Mouse (Mus musculus) MN1 (cell line): ENCODE measurements around the gene Grid2ip.

ENCODE experiments used
- DNase-seq: peaks from one replicate; pipeline ENCODE4 v3.0.0-alpha.2; 2016; ENCODE audit warnings: low spot score

Grid2ip gene

DNA sequence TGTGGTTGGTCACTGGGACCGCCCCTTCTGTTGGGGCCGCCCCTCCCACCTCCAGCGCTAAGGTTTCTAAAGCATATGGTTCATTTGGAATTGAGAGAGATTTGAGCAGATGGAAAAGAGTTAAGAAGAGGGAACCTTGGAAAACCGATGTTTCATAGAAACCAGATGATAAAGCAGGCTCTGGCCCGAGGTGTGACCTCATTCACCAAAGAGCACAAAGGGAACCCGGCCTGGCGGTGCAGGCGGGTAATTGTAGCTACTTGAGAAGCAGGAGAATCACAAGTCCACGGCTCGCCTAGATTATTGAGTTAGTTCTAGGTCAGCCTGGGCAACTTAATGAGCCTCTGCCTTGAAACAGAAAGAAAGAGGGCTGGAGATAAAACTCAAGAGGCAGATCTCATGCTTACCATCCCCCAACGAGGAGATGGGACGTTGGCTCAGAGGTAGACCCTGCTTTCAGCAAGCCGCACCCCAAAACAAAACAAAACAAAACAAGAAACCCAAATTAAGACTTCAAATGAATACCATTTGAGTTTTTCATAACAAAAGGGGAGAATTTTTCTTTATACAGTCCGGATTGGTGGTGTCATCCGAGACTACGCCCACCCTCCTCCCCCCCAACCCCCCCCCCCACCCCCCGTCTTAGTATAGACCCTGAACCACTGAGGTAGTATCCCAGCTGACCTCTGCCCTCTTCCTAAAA lies at the start of gene Grid2ip:
Grid2ip (plus strand) TSS at position 653 of the 703 bp plus-strand sequence.
- peak; percentile 88 for DNase-seq

DNA sequence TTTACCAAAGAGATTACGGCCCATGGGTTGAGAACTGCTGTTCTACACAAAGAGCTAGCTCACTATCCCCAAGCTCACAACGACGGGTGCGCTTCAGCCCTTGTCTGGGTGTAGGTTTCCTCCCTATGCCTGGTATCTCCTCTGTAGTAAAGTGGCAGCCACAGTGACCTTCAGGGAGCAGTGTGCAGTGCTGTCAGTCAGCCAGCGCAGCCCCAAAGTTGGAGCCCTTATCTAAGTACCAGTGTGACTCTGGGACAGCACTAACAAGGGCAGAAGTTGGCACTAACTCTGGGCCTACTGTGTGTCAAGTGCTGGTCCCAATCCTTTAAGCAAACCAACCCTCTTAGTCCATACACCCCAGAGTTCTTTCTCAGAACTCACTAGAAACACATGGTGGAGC lies 48.3 kb upstream of the Grid2ip start:
- no peak for DNase-seq

DNA sequence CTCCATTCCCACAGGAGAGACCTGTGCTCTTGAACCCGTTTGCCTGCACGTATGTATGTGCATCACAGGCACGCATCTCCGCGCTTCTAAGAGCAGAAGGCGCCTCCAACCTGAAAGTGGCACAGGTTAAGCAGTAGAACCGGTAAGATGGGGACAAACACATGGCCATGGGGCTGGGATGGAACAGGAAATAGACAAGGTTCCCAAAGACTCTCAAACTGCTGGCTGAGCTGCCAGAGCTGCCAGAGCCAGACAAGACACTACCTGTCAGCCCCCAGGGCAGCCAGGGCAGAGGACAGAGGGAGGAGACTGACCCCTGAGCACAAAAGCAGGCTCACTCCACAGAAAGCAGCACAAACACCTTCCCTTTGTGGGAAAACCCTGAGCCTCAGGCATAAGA lies 47.2 kb upstream of the Grid2ip start:
- no peak for DNase-seq

DNA sequence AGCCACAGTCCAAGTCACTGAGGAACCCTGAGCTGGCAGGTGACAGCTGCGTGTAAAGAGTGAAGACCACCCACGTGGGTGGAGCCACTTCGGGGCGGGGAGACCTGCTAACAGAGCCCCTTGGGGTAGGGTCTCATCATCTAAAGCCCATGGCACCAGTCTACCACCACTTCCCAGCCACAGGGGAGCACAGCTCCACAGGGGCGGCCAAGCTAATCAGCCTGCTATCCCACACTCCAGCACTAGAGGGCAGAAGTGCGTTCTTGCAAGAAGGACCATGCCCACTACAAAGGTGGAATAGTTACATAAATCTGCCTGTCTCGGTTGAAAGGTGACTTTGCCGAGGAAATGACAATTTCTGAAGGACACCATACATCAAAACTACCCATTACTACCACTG lies 45.3 kb upstream of the Grid2ip start:
- DNase-seq: peak; percentile 92

DNA sequence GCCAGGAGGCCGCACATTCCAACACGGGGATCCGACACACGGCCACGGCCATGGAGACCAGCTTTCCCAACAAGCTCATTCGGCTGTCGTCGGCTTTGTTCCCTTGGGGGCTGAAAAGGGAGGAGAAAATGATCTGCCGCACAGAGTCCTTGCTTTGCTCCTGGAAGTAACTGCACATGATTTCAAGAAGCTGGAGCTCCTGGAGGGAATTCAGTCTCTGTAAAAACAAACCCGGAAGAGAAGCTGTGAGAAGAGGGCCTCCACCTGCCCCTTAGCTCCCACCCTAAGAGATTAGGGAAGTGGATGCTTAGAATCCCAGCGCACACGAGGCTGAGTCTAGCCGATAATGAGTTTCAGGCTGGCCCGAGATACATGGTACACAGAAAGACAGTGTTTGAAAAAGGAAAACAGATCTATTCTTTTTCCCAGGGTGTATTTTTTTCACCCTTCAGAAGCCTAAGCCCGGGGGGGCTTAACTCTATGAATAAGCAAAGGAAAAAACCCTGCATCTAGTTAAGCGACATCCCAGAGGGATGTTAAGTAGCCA lies 42.9 kb upstream of the Grid2ip start:
- DNase-seq: peak; percentile 60

DNA sequence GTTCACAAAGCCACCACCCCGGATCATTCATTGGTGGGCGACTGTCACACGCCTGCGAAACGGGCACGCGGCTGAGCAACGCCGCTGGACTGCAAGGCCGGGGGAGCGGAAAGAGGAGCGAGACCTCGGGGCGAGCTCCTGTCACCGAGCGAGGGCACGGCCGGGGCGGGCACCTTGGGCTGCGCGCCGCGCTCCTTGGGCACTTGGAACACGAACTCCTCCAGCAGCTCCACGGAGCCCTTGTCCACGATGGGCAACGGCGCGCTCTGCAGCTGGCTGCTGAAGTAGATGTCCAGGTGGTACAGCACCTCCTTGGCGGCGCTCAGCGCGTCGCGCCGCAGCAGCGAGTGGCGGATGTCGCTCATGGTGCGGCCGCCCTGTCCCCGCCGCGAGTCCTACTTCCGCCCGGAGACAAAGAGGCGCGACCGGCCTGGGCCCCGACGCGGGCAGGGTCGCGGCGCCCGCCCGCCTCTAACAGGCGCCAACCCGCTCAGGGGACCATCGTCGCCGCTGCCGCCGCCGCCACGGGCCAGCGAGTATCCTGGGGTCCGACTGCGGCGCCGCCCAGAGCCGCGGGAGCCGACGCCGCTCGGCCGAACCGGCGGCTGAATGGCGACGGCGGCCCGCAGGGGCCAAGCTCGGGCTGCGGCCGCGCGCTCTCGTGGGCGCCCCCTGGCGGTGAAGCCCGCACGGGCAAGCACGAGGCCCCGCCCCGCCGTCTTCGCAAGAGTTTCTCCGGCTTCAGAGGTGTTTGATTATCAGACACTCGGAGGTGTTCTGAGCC lies 42.2 kb upstream of the Grid2ip start, which contains the start of gene E130309D02Rik:
E130309D02Rik (minus strand) TSS at position 631 of the 784 bp plus-strand sequence.
- DNase-seq: peak; percentile 92

DNA sequence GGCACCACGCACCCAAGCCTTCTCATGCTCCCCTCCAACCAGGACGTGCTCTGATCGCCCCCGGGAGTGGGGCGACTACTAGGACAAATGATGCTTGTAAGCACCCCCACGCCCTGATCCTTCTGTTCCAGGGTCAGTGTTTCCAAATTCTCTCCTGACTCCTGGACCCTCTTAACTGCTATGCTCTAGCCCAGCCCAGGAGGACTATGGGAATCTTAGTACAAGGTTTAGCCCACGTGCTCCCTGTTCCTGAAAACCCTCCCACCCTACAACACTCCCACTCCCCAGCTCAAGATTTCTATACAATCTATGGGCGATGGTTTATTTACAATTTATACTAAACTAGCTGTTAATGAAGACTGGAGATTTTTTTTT lies 41.6 kb upstream of the Grid2ip start:
- no peak for DNase-seq

DNA sequence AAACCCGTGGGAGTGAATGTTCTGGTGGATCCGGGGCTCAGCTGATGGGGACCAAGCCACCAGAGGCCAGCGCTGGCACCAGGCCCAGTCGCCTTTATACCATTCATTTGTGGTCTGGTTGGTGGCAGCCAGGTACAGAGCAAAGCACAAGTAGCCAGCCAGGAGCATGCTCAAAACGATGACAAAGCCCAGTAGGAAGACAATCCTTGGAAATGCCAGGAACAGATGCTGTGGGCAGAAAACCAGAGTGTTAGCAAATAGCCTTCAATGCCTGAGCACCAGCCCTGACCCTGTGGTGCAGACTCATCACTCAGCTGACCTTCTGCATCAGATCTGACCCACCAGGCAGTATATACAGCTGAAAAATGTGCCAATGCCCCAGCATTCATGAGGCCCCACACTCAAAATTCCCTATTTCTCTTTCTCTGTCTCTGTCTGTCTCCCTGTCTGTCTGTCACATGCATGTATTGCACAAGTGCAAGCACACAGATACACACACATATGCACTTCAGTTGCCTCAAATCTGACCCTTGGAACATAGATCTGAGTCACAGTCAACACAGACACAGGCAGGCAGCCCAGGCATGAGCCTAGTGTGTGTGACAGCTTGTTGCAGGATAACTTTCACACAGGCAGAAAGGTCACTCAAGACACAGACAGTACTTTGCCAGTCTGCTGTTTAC lies 40.4 kb upstream of the Grid2ip start:
- DNase-seq: peak; percentile 56

DNA sequence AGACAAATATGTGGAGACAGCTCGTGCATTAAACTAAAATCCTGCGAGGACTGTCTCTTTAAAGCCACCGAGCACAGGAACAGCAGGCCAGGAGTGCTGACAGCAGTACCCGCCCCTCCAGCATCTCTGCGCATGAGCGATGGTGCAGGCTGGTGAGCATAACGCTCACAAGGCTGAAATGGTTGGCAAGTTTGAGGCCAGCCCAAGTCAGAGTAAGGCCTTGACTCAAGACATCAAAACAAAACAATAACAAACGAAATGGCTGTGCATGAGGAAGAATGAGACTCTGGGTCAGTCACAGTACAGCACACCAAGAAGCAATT lies 39.9 kb upstream of the Grid2ip start:
- DNase-seq: no peak

DNA sequence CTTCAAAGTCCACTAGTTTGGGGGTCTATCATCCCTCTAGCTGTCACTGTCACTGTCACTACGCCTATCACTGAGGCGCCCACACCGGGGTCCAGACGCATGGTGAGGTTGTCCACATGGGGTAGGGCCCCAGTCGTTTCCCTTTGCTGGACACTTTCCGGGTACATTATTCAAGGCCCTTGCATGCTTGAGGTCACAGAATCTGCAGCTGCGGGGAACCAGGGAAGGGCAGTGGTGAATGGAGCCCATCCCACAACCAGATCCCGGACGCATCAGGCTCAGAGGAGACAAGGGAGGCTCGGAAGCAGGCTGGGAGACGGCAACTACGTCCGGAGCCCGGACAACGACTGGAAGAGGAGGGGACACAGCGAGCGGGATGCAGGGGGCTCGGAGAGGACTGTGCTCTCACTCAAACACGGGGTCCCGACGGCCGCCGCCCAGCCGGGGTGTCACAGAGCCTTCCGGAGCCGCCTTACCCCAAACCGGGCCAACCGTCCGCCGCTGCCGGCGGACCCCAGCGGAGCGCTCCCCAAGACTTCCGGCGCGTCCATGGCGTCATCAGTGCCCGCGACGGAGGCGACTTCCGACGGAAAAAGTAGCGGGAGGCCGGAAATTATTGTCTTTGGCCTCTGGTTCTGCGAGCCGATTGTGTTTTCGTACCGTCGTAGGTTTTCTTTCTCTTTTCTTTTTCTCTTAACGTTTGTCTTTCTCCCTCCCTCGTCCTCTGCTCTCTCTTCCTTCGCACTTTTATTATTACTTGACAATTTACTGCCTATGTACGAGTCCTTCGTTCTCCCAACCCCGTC lies 28.2 kb upstream of the Grid2ip start, which contains the start of gene Zdhhc4:
Zdhhc4 (minus strand) TSS at position 567 of the 806 bp plus-strand sequence.
- peak; percentile 96 for DNase-seq

DNA sequence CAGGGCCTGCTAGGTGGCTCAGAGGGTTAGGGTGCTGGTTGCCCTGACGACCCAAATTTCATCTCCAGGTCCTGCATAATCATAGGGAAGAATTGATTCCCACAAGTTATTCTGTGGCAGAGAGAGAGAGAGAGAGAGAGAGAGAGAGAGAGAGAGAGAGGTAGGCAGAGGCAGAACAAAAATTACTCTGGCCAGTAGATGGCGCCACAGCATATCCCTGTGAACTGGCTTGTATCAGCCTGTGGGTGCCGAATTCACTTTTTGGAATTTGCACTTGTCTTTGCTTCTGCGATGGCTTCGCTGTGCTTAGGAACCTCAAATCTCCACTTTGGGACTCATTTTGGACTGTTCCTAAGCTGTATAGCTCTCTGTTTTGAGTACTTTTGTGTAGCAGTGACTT lies 23.3 kb upstream of the Grid2ip start:
- DNase-seq: peak; percentile 90

DNA sequence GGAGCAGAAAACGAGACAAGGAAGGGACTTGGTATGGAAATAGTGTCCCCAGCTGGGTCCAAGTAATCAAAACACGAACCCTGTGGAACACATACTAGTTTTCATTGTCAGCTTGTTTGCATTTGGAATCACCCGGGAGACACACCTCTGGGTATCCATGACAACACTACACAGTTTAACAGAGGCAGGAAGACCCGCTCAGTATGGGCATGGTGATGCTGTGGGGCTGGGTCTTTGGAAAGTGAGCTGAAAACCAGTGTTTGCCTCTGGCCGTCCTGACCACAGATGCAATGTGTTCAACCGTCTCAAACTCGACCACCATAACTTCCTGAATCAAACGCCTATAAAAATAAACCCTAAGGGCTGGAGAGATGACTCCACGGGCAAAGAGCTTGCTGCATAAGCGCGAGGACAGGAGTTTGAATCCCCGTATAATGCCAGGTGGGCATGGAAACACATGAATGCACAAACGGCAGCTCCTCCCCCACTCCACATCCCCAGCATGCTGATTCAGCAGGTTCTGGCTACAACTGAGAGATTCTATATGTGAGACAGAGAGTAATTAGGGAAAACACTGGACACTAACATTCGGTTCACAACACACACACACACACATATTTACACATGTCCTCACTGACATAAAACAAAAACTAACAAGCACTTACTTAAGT lies 22.6 kb upstream of the Grid2ip start:
- DNase-seq: no peak

DNA sequence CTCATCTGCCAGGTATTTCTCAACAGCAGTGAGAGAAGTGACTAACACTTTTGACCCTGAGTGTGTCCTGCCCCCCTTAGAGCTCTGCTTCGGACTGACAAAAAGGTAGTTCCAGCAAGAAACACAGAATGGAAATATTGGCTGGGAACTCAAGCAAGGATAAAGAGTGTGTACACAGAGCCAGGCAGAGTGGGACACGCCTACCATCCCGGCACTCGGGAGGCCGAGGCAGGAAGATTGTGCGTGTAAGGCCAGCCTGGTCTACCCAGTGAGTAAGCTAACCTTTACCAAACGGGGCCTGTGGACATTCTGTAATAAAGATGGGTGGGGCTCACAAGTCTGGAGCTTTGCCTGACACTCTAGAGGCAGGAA lies 22.1 kb upstream of the Grid2ip start:
- DNase-seq: no peak

DNA sequence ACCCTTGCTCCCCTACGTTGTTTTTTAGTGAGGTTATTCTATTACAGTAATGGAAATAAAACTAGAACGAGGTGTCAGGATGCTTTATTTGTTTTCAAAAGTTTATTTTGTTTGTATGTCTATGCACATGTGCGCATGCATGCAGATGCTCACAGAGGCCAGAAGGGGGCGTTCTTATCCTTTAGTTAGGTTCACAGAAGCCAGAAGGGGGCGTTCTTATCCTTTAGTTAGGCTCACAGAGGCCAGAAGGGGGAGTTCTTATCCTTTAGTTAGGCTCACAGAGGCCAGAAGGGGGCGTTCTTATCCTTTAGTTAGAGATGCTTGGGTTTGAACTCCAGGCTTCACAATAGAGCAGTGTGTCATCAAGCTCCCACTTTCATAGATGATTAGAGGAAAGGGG lies 20.6 kb upstream of the Grid2ip start:
- no peak for DNase-seq

DNA sequence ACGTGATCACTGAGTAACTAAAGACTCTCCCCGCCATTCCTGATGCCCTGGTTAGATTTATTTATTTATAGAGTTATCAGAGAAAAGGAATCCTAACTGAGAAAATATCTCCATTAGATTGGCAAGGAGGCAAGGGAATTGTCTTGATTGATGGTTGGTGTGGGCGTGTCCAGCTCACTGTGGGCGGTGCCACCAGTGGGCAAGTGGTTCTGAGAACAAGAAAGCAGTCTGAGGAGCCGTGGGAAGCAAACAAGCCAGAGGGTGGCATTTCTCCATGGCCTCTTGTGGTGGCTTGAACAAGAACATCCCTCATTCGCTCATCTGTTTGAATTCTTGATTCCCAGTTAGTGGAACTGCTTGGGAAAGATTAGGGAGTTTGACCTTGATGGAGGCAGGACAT lies 17.5 kb upstream of the Grid2ip start:
- no peak for DNase-seq

DNA sequence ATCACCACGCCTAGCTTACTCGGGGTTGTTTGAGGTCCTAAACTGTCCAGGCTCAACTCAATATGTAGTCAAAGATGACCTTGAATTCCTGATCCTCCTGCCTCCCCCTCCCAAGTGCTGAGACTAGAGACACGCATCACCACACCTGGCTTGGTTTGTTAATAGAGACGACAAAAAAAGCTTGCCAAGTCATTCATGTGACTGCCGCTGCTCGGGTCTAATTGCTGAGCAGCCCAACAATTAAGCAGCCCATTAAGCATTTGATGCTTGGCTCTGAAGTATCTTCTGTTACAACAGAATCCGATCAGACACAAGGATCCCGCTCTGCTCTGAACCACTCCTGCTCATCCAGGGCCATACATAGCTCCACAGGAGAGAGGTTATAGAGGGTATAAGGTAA lies 10.8 kb upstream of the Grid2ip start:
- DNase-seq: no peak

DNA sequence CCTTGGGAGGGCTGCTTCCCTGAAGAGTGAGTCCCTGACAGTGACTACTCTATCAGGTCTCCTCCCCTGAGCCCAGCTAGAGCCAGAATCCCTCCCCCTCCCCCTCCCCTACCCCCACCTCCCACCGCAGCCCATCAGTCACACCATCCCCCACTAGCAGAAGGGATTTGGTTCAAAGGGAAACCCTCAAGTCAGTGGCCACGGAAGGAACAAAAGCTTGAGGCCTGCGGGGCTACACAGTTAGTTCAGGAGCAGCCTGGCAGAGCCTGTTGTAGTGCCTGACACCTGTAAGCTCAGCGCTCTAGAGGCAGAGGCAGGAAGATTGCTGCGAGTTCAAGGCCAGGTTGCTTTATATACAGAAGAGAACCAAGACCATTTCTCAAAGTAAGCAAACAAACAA lies 1.1 kb upstream of the Grid2ip start:
- DNase-seq: no peak

DNA sequence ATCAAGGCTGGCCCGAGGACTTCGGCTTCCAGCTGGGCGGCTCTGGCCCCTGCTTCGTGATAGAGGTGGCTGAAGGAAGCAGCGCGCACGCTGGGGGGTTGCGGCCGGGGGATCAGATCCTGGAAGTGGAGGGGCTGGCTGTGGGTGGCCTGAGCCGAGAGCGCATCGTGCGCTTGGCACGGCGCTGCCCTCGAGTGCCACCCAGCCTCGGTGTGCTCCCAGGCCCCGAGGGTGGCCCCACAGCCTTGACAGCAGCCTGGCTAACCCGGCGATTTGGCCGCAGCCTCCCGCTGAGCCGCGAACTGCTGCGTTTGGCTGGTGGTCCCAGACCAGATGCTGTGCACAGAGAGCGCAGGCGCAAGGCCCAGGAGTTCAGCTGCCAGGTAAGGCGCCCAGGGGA lies 426 bp downstream of the Grid2ip start:
- DNase-seq: no peak

DNA sequence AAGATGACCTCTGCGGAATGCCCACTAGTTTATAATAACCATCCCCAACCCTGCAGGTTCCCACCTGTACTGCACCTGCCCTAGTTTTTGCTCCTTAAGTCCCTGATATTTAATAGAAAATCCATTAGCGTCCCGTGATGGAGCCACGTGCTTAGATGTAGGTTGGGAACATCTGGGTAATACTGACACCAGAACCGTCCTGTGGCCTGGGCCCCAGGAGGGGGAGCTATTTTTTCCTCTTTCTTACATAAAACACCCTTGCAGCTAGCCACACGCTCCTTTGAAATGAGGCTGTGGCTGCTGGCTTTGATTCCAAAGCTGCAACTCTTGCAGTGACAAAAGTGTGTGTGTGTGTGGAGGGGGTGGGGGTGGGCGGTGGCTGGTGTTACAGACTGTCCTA lies 2.1 kb downstream of the Grid2ip start:
- DNase-seq: no peak

DNA sequence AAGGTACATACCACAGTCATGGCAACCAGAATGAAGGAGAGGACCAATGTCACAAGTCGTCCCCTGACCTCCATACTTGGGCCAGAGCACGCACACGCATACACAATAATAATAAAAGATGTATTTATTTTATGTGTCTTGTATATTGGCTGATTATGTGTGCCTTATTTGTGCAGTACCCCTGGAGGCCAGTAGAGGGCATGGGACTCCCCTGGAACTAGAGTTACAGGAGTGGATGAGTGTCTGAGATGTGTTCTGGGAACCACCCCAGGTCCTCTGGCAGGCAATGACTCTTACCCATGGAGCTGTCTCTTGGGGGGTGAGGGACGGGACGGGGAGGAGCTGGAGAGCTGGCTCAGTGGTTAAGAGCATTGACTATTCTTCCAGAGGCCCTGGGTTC lies 2.9 kb downstream of the Grid2ip start:
- DNase-seq: no peak

DNA sequence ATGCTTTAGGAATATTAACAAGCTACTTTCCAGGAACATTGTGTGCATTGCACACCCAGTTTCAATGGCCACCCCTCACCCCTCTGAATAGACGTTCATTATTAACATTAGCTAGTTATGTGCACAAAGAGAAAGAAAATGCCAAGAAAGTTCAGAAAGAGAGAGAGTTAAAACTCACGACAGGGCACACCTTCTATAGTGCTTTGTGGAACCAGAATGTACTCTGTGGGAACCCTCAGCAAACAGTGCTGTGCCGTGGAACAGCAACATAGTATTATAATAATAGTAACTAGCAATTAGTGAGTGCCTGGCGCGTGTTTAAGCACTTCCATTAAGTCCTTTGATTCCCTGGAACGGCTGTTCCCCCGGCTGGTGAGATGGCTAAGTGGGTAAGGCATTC lies 4.3 kb downstream of the Grid2ip start:
- no peak for DNase-seq
